Mouse (Mus musculus): ENCODE data around the gene Dctn5.

DNA sequence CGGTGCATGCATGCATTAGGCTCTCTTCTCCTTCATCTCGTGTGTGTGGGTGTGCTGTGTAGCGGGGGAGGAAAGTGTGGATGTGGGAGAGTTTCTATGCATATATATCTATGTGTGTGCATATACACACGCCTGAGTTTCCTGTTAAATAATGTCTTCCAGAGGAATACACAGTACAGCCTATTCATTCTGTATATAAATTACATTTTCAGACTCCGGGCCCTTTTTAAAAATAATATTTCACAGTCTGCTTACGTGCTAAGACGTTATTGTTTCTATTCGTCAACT, 441 bp downstream of the Dctn5 start:
- TF ChIP-seq CTCF (IDR thresholded peaks at IDR 0.05) (no peak), POLR2A (IDR thresholded peaks at IDR 0.05; ENCODE audit: insufficient read depth, low read depth, low read length) (no peak), EP300 (IDR thresholded peaks at IDR 0.05; ENCODE audit: insufficient read depth, low read depth, low read length) (no peak)

Data from heart, adult 2 months (tissue).